Mouse (Mus musculus) thymus, postnatal 4 days (tissue): ENCODE data around the gene Phldb1.
A peak's percentile ranks its signal among the peaks of the same experiment; 100 is the strongest.

Experiments
- DNase-seq: peaks from one replicate; pipeline ENCODE4 v3.0.0; 2021

Gene Phldb1

GRCm38 (mm10) chr9:44726431-44727146 lies 8.4 kb downstream of the Phldb1 start:
- DNase-seq: no peak

- no peak for DNase-seq
Observed at GRCm38 (mm10) chr9:44724665-44725064, 10.3 kb downstream of the Phldb1 start.

GRCm38 (mm10) chr9:44724223-44724622 lies 10.8 kb downstream of the Phldb1 start:
- DNase-seq: no peak

GRCm38 (mm10) chr9:44723521-44724041 lies 11.4 kb downstream of the Phldb1 start:
- DNase-seq: peak; percentile 38

GRCm38 (mm10) chr9:44723008-44723407 lies 12.0 kb downstream of the Phldb1 start:
- no peak for DNase-seq

GRCm38 (mm10) chr9:44722575-44722974 lies 12.4 kb downstream of the Phldb1 start:
- DNase-seq: no peak

GRCm38 (mm10) chr9:44721877-44722186 lies 13.2 kb downstream of the Phldb1 start:
- DNase-seq: no peak

GRCm38 (mm10) chr9:44721154-44721876 lies 13.7 kb downstream of the Phldb1 start:
- DNase-seq: peak; percentile 59

- DNase-seq: peak; percentile 20
Observed at GRCm38 (mm10) chr9:44720358-44721153, 14.4 kb downstream of the Phldb1 start.

GRCm38 (mm10) chr9:44719632-44720357 lies 15.2 kb downstream of the Phldb1 start:
- DNase-seq: no peak

- no peak for DNase-seq
Observed at GRCm38 (mm10) chr9:44718937-44719631, 15.9 kb downstream of the Phldb1 start.

GRCm38 (mm10) chr9:44717822-44718242 lies 17.2 kb downstream of the Phldb1 start:
- DNase-seq: peak; percentile 11

GRCm38 (mm10) chr9:44716997-44717821 lies 17.8 kb downstream of the Phldb1 start:
- peak; percentile 22 for DNase-seq

- DNase-seq: no peak
Observed at GRCm38 (mm10) chr9:44715705-44716362, 19.2 kb downstream of the Phldb1 start.

- DNase-seq: peak; percentile 11
Observed at GRCm38 (mm10) chr9:44715109-44715508, 19.9 kb downstream of the Phldb1 start.

- DNase-seq: no peak
Observed at GRCm38 (mm10) chr9:44713574-44713973, 21.4 kb downstream of the Phldb1 start.

GRCm38 (mm10) chr9:44713080-44713479 lies 21.9 kb downstream of the Phldb1 start:
- DNase-seq: peak; percentile 10

- no peak for DNase-seq
Observed at GRCm38 (mm10) chr9:44711602-44712001, 23.4 kb downstream of the Phldb1 start.

GRCm38 (mm10) chr9:44710213-44710612 lies 24.8 kb downstream of the Phldb1 start:
- no peak for DNase-seq

GRCm38 (mm10) chr9:44709600-44709999 lies 25.4 kb downstream of the Phldb1 start:
- DNase-seq: peak; percentile 68

GRCm38 (mm10) chr9:44708925-44709324 lies 26.1 kb downstream of the Phldb1 start:
- DNase-seq: peak; percentile 15
